Mouse (Mus musculus): ENCODE data around the gene Dpf3.

The Dpf3 gene

DNA sequence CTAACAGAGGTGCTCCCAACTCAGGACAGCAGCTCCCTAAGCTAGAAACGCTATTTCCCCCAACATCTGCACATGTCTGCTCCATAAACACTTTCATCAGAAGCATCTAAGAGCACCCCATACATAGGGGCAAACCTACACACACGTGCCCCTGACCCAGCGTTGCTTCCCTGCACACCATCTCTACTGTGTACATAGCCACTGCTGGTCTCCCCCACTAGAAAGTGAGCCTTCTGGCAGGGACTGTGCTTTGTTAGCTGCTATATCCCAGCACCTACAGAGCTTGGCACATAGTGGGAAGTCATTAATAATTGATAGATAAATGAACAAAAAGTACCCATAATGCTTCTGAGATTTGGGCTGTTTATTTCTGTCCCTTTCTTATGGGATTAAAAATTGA, 27.2 kb downstream of the Dpf3 start:
- no peak for TF ChIP-seq GATA4 (IDR thresholded peaks at IDR 0.05; ENCODE audit: insufficient replicate concordance, low read length)

DNA sequence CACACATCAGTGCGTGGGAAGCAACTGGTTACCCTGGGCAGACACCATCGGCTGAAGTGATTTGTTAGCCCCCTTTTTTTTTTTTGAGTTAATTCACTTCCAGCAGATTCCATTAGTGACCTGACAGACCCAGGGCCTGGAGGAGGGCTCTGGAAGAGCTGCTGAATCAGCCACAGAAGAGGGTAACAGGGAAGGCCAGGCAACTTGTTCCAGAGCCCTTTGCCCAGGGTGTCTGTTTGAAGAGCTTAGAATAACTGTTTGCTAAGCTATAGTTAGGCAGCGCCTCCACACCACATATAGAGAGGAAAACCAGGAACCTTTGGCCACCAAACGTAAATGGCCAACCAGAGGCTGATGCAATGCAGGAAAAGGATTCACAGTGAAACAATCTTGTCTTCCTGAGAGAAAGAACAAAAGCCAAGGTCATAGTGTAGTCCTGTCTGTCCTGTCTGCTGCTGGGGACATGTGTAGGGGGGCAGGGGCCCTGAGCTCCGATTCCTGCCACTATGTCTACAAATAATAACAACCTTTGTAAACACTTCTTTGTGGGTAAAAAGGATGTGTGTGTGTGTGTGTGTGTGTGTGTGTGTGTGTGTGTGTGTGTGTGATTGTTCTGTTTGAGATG, 32.7 kb downstream of the Dpf3 start:
- TF ChIP-seq GATA4 (IDR thresholded peaks at IDR 0.05; ENCODE audit: insufficient replicate concordance, low read length): no peak

DNA sequence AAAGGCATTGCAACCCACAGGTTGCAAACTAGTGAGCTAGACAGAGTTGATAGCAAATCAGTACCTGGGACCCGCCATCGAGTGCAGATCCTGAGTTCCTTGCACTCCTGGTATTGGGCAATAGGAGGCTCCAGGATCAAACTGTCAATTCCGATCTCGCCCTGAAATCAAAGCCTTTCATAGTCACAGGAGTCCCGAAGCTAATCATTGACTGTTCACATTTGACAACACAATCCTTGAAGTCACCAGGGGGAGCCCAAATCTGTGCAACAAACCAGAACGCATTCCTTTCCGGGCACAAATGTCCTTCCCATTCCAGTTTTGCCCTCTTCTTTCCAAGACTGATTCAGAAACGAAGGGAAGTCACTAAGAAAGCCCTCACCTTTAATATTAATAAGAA, 35.7 kb downstream of the Dpf3 start:
- no peak for TF ChIP-seq GATA4 (IDR thresholded peaks at IDR 0.05; ENCODE audit: insufficient replicate concordance, low read length)

DNA sequence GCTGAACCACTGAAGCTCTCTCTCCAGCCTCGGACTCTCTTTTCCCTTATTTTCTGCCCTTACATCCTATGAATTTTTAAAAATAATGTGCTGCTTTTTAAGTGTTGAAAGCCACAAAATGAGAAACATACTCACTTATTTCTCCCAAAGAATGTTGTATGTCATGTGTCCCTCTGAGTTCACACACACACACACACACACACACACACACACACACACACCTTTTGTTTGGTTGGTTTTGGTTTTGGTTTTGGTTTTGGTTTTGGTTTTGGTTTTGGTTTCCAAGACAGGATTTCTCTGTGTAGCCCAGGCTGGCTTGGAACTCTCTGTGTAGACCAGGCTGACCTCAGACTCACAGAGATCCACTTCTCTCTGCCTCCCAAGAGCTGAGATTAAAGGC, 37.0 kb downstream of the Dpf3 start:
- TF ChIP-seq GATA4 (IDR thresholded peaks at IDR 0.05; ENCODE audit: insufficient replicate concordance, low read length): no peak

DNA sequence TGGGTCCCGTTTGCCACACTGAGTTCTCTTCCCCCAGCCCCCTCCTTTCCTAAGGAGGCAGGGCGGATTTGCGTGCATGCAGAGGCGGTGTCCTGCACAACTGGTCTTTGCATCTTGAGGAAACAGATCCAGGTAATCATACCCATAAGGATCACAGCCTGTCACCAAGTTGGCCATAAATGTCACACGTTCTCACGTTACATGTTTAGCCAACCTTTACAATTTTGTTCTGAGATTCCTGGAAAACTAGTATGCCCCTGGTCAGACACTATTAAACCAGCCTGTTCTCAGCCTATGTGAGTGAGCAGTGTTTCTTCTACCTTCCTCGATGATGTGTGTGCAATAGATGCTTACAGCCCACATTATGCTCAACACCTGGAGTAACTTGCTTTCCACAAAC, 38.3 kb downstream of the Dpf3 start:
- TF ChIP-seq GATA4 (IDR thresholded peaks at IDR 0.05; ENCODE audit: insufficient replicate concordance, low read length): no peak

DNA sequence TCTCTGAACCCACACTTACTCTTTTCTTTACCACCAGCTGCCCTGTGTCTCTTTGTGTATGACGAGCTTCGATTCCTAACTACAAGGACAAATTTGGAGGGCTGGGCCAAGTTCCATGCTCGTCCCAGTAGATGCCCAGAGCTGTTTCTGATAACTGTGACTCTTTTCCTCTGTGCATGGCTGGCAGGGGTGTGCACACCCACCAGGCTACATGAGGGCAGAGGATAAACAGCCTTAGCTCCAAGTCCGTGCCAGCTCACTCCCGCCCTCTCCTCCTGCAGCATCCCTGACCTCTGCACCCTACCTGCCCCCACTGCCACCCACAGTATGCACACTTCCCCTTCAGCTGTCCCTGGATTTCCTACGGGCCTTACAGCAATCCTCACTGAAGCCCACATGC, 41.9 kb downstream of the Dpf3 start:
- TF ChIP-seq GATA4 (IDR thresholded peaks at IDR 0.05; ENCODE audit: insufficient replicate concordance, low read length): no peak

DNA sequence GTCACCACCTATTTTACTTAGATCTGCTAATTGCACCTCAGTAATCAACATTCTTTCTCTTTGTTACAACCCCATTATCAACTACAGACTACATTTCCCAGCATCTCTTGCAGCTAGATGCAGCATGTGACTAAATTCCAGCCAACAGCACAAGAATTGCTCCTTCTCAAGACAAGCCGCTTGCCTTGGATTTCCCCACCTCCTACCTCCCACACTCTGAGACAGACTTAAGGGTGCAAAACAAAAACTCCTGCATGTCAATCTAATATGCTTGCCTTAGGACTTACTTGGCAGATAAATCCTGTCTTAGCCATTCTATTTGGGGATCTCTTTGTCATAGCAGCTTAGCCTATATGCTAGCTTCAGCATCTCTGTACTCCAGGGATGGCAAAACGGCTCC, 43.1 kb downstream of the Dpf3 start:
- no peak for TF ChIP-seq GATA4 (IDR thresholded peaks at IDR 0.05; ENCODE audit: insufficient replicate concordance, low read length)

DNA sequence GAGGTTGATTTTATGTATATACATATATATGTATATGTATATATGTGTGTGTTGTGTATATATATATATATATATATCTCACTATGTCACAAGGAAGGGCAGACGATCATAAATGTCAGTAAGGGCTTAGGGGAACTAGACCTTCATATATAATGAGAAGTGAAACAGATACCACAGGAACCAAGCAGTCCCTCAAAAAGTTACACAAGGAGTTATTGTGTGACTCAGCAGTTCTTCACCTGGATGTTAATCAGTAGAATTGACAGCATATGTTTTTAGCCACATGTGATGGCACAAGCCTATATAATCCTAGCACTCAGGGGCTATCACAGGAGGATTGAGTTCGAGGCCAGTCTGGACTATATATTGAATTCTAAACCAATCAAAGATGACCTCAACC, 49.5 kb downstream of the Dpf3 start:
- no peak for TF ChIP-seq GATA4 (IDR thresholded peaks at IDR 0.05; ENCODE audit: insufficient replicate concordance, low read length)

DNA sequence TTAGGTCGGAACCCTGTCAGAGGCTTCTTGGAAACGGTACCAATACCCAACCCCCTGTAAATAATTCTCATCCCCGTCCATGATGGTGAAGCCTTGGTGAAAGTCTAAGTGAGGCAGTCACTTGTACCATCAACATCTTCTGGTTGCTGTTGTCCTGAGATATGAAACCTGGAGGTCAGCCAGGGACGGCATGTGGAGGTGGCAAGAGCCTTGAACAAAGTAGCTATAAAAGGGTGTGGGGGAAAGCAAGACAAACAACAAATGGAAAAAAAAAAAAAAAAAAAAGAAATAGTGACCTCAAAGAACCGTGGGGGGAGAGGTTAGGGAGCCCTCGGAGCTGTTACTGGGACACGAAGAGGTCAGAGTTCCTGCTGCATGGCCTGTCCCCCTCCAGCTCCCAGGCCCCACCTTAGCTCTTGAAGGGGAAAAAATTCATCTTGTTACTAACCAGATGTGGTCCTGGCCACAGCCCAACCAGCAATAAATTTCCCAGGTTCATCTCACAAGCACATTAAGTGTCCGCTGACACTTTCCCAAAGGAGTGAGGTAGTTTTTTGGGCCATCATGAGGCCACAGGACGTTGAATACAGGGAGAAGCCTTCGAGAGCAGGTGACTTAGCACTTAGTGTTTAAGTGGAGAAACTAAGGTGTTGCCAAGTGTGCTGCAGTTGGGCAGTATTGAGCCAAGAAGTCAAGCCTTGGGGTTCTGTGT, 53.4 kb downstream of the Dpf3 start:
- TF ChIP-seq GATA4 (IDR thresholded peaks at IDR 0.05; ENCODE audit: insufficient replicate concordance, low read length): no peak

DNA sequence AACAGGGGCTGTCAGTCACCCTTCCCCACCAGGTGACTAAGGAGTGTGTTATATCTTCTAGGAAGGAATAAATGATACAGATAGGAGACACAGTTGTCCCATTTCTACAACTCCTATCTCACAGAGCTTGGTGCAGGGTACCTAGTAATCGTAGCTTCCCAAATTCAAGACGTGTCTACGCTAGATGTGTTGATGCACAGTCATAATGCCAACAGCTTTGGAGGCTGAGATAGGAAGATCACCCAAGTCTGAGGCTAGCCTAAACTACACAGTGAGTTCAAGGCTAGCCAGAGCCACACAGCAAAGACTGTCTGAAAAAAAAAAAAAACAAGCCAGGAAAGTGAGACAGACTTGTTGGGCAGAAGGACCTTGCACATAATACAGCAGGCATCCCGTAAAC, 54.1 kb downstream of the Dpf3 start:
- TF ChIP-seq GATA4 (IDR thresholded peaks at IDR 0.05; ENCODE audit: insufficient replicate concordance, low read length): no peak

DNA sequence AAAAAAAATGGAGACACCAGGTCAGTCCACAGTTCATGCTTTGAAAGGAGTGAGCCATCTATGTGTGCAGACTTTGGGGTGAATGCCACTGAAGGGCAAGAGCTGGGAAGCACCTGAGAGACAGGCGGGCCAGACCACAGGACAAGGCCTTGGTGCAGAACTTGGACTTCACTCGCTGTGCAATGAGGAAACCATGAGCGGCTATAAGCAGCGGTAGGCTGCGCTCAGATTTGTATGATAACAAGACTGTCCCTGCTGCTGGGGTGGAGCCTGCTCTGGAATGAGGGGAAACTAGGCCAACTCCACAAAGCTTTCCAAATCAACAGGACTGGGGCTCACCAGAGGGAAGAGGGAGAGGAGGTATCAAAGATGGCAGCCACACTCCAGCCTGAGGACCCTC, 57.3 kb downstream of the Dpf3 start:
- no peak for TF ChIP-seq GATA4 (IDR thresholded peaks at IDR 0.05; ENCODE audit: insufficient replicate concordance, low read length)

DNA sequence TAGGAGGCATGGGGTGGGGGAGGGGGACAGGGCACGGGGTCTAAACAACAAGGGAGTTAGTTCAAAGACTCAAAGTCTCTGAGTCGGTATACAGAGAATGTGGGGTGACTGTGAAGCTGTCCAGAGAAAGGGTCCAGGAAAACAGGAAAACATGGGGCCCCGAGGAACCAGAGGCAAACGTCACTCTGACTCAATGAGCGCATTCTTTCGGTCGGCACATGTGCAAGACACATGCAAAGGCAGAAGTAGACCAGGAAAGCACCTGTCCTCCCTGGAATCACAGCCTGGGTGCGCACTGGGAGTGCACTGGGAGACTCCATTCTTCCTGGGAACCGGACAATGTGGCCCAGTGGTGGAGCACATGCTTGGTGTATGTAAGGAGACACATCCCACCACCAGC, 59.5 kb downstream of the Dpf3 start:
- TF ChIP-seq GATA4 (IDR thresholded peaks at IDR 0.05; ENCODE audit: insufficient replicate concordance, low read length): no peak

DNA sequence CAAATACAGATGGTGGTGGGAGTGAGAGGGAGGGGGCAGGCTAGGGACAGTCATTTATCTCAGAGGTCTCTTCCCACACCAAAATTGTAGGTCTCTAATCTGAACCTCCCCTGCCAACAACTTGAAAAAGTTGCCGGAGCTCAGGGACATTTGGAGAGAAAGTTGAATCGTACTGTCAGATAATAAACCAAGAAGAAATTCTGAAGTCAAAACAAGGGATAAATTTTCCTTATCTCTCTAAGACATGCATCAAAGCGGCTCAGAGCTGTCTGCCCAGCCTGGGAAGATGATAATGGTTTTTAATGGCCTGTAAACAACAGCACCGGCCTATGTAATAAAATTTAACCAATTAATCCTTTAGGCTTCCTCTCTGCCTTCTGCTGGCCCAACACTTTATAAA, 59.9 kb downstream of the Dpf3 start:
- no peak for TF ChIP-seq GATA4 (IDR thresholded peaks at IDR 0.05; ENCODE audit: insufficient replicate concordance, low read length)

DNA sequence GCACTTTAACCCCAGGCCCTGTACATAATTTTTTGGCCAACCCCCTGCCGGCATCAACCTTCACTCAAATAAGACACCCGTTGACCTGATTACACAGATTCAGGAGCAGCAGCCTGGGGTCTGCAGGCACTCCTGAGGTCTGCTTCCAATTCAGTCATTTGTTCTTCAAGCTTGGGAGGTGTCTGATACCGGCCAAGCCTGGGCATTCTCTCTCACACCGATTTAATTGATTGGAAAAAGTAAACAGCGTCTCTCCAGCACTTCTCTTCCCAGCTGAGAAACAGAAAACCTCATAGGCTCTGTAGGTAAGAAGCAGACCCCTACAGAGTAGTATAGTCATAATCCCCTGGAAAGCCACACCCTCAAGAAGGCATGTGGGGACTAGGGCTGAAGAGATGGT, 61.2 kb downstream of the Dpf3 start:
- no peak for TF ChIP-seq GATA4 (IDR thresholded peaks at IDR 0.05; ENCODE audit: insufficient replicate concordance, low read length)

DNA sequence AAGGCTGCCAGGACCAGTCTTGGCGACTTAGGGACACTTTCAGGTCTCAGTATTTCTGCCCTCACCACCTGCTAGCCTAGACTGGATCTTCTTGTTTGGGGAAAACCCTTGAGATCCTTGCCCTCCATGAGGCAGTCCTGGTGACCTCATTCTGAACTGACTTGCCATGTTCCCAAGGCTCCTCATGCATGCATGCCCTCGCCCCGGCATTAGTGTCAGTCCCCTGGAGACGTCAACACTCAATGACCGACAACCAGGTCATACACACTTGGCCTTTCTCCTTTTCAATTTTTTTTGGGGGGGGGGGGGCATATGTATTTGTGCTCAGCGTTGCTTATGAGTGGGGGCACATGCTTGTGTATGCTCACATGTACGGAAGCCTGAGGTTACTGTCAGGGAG, 61.8 kb downstream of the Dpf3 start:
- TF ChIP-seq GATA4 (IDR thresholded peaks at IDR 0.05; ENCODE audit: insufficient replicate concordance, low read length): no peak

DNA sequence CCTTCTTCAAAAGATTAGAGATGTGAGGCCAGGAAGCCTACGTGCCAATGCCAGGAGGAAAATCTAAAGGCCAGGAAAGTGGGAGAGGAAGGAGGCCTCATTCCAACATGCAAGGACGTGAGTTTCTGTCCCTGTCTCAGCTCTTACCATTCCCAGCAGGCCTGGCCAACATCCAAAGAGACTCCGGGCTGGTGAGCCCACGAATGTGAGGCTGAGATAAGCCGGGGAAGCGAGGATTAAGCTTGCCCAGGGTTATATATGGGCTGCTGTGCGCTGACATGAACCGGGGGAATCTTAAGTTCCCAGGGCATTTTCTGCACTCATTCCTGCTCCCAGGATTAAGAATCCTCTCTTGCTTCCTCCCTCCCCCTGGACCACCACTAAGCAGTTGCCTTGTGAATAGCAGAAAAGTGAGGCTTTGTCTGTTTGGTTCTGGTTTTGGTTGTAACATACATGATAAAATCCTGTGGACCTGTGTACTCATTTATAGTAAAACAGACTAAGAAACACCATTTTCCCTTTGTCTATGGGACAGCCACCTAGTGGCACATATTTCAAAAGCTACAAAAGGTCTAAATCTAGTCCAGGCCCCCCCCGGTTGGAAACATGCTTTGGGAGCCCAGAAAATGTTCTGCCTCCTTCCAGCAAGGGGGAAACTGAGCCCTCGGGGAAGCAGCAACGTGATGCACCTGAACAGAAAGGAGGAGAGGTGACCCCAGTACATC, 62.6 kb downstream of the Dpf3 start:
- no peak for TF ChIP-seq GATA4 (IDR thresholded peaks at IDR 0.05; ENCODE audit: insufficient replicate concordance, low read length)
